Mouse (Mus musculus) heart, embryonic 14.5 days (tissue): ENCODE measurements around the gene Hoxd10. TPM values are rescaled to one million over a fixed set of nuclear protein-coding genes. Genes with fewer than 3 reads are reported as not detected.

Source experiments
- ATAC-seq: fragments of 200-750 bp; cut with Nextera tagmentation; 2 replicates; pipeline ENCODE4 v1.8.0; 2017; ENCODE audit warnings: low read depth, moderate TSS enrichment; ENCODE audit not compliant: insufficient number of reproducible peaks, insufficient read depth, low FRiP score
- H3K27ac ChIP-seq, 2 experiments: fragments of 200-500 bp in 1 of 2; fragments of 300-500 bp in 1 of 2; sonication (generic) in 1 of 2; replicated peaks in 1 of 2; 2 replicates each; pipeline ENCODE4 v1.5.1; 2012 to 2014; ENCODE audit warnings: low read depth in 2 of 2, low read length in 2 of 2, control low read depth in 1 of 2, mild to moderate bottlenecking in 1 of 2, mixed read lengths in 1 of 2; ENCODE audit not compliant: control insufficient read depth in 1 of 2, insufficient read depth in 1 of 2
- H3K27me3 ChIP-seq: fragments of 300-500 bp; sonication (generic); 2 replicates; pipeline ENCODE4 v1.6.1; 2014; ENCODE audit warnings: mild to moderate bottlenecking, low read length, control low read depth; ENCODE audit not compliant: control insufficient read depth, insufficient read depth
- H3K36me3 ChIP-seq: fragments of 300-500 bp; sonication (generic); 2 replicates; pipeline ENCODE4 v1.6.1; 2014; ENCODE audit warnings: mild to moderate bottlenecking, control low read depth, low read length, mixed read lengths; ENCODE audit not compliant: control insufficient read depth, insufficient read depth
- H3K4me1 ChIP-seq, 2 experiments: fragments of 200-500 bp in 1 of 2; fragments of 300-500 bp in 1 of 2; sonication (generic) in 1 of 2; 2 replicates each; pipeline ENCODE4 v1.6.1; 2012 to 2014; ENCODE audit warnings: low read length in 2 of 2, control low read depth in 1 of 2, mixed read lengths in 1 of 2; ENCODE audit not compliant: control insufficient read depth in 2 of 2, insufficient read depth in 2 of 2
- H3K4me2 ChIP-seq: fragments of 300-500 bp; sonication (generic); 2 replicates; pipeline ENCODE4 v1.6.1; 2014; ENCODE audit warnings: mild to moderate bottlenecking, low read length
- H3K4me3 ChIP-seq, 2 experiments: fragments of 200-500 bp in 1 of 2; fragments of 300-500 bp in 1 of 2; sonication (generic) in 1 of 2; 2 replicates each; pipeline ENCODE4 v1.5.1; 2012 to 2014; ENCODE audit warnings: low read length in 2 of 2, mild to moderate bottlenecking in 2 of 2, control low read depth in 1 of 2, low read depth in 1 of 2, moderate library complexity in 1 of 2; ENCODE audit not compliant: control insufficient read depth in 1 of 2, insufficient read depth in 1 of 2
- H3K9ac ChIP-seq: fragments of 300-500 bp; sonication (generic); 2 replicates; pipeline ENCODE4 v1.6.1; 2014; ENCODE audit warnings: mild to moderate bottlenecking, low read length
- H3K9me3 ChIP-seq: fragments of 300-500 bp; sonication (generic); 2 replicates; pipeline ENCODE4 v1.6.1; 2016; ENCODE audit warnings: low read length, control low read depth; ENCODE audit not compliant: control insufficient read depth
- WGBS: fragments of 180-500 bp; shearing (Covaris S2); extraction: QIAGEN DNeasy Blood & Tissue Kit; methylation state at CpG from one replicate; pipeline ENCODE4 v1.1.7; 2014; 5-methylcytosine and 5-hydroxymethylcytosine counted together
- polyA plus RNA-seq: library from polyadenylated mRNA; unstranded; fragments of >200 nt; fragmentation: Nextera tagmentation; extraction: Ambion mirVana; gene quantifications from 2 replicates; pipeline ENCODE4 v1.2.1, GENCODE M21; 2014

Hoxd10 gene
- polyA plus RNA-seq, 1 experiment from 2014 or later, result not detected

GRCm38 (mm10) chr2:74733317-74733661 lies 41.6 kb downstream of the Hoxd10 start:
- Histone ChIP-seq H3K4me3 (no peak overlapping the region), H3K27me3 (peaks cover 98% of the 10 kb centered on the region), H3K27ac (no peak overlapping the region), H3K4me2 (no peak overlapping the region), H3K4me1 (peaks cover 0 to 11% of the 10 kb centered on the region in 2 experiments; a peak in 3 of 4 replicates), H3K9ac (no peak overlapping the region), H3K9me3 (no peaks in the 10 kb centered on the region), H3K36me3 (no peaks in the 10 kb centered on the region)
- under 1% methylated on average over 16 of the region's 16 CpGs for WGBS
- ATAC-seq, result no peak

- Histone ChIP-seq H3K36me3 (no peaks in the 10 kb centered on the region), H3K9me3 (no peaks in the 10 kb centered on the region), H3K4me3 (no peak overlapping the region), H3K27me3 (peaks cover 98% of the 10 kb centered on the region), H3K9ac (no peak overlapping the region), H3K4me1 (peaks cover 0 to 11% of the 10 kb centered on the region in 2 experiments; a peak in 3 of 4 replicates), H3K4me2 (no peak overlapping the region), H3K27ac (no peak overlapping the region)
- WGBS, result 4% methylated on average over 6 of the region's 6 CpGs
- ATAC-seq, result no peak
These were observed 42.0 kb downstream of the Hoxd10 start for GRCm38 (mm10) chr2:74733765-74734164.

GRCm38 (mm10) chr2:74734451-74734850 lies 42.7 kb downstream of the Hoxd10 start:
- no peak overlapping the region for H3K4me2 ChIP-seq
- no peaks in the 10 kb centered on the region for H3K9me3 ChIP-seq
- H3K27ac ChIP-seq, result no peak overlapping the region
- no peak for ATAC-seq
- H3K27me3 ChIP-seq, result peaks cover 98% of the 10 kb centered on the region
- H3K4me1 ChIP-seq, result peaks cover 0 to 11% of the 10 kb centered on the region in 2 experiments; a peak in 3 of 4 replicates
- no peak overlapping the region for H3K4me3 ChIP-seq
- WGBS, result 1% methylated on average over 13 of the region's 13 CpGs
- H3K9ac ChIP-seq, result no peak overlapping the region
- no peaks in the 10 kb centered on the region for H3K36me3 ChIP-seq

GRCm38 (mm10) chr2:74734996-74735811 lies 43.5 kb downstream of the Hoxd10 start:
- H3K4me2 ChIP-seq, result no peak overlapping the region
- no peak overlapping the region for H3K27ac ChIP-seq
- H3K36me3 ChIP-seq, result no peaks in the 10 kb centered on the region
- peaks cover 0 to 11% of the 10 kb centered on the region in 2 experiments; a peak in 3 of 4 replicates for H3K4me1 ChIP-seq
- H3K9me3 ChIP-seq, result no peaks in the 10 kb centered on the region
- peaks cover 99% of the 10 kb centered on the region for H3K27me3 ChIP-seq
- H3K4me3 ChIP-seq, result no peak overlapping the region; a peak in 1 of 4 replicates
- no peak for ATAC-seq
- no peak overlapping the region for H3K9ac ChIP-seq
- WGBS, result under 1% methylated on average over 27 of the region's 27 CpGs

GRCm38 (mm10) chr2:74735851-74736687 lies 44.3 kb downstream of the Hoxd10 start:
- Histone ChIP-seq H3K27ac (no peak overlapping the region), H3K4me2 (peak overlapping the region; percentile 42), H3K36me3 (no peaks in the 10 kb centered on the region), H3K4me1 (peaks cover 0 to 11% of the 10 kb centered on the region in 2 experiments; a peak in 3 of 4 replicates), H3K9ac (no peak overlapping the region; the same call in 1 of the 2 replicates), H3K9me3 (no peaks in the 10 kb centered on the region), H3K4me3 (peak overlapping the region in 1 of 2 experiments; percentile 23; a peak in 2 of 4 replicates), H3K27me3 (peaks cover 97% of the 10 kb centered on the region)
- WGBS, result 1% methylated on average over 42 of the region's 42 CpGs
- no peak for ATAC-seq

- H3K4me1 ChIP-seq, result peaks cover 0 to 11% of the 10 kb centered on the region in 2 experiments; a peak in 3 of 4 replicates
- H3K36me3 ChIP-seq, result no peaks in the 10 kb centered on the region
- H3K27ac ChIP-seq, result no peak overlapping the region
- H3K9ac ChIP-seq, result no peak overlapping the region; the same call in 1 of the 2 replicates
- no peak overlapping the region for H3K4me3 ChIP-seq
- no peak for ATAC-seq
- H3K27me3 ChIP-seq, result peaks cover 96% of the 10 kb centered on the region
- peak overlapping the region; percentile 42; the same call in 1 of the 2 replicates for H3K4me2 ChIP-seq
- no peaks in the 10 kb centered on the region for H3K9me3 ChIP-seq
- WGBS, result 4% methylated on average over 15 of the region's 15 CpGs
These were observed 45.2 kb downstream of the Hoxd10 start for GRCm38 (mm10) chr2:74736688-74737577.
